10 mouse cellular contexts compared by ENCODE assay signal in the genomic region with DNA sequence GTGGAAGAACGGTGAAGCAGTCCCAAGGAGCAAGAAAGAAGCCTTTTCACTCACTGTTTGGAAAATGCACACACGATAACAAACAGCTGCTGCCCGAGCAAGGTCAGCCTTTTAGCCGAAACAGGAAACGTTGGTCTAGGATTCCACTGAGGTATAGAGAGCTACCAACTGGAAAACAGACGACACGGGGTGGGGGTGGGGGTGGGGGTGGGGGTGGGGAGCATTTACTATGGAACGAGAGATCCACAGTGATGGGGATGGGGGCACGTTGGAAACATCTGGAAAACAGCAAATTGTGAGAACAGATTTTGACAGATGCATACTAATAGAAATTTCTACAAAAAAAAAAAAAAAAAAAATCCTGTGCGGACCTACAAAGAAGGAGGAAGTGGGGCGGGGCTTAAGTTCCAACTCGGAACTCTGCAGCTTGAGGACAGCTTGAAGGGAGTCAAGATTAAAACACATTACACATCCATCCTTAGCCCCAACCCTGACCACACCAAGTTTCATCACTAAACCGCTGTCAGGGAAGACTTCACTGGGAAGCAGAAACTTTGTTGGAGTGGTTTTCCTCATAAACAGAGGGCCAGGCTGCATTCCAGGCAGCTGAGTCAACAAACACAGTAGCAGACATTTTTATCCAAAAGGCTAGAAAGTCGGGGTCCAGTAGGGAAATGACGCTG.
DNase-seq lines count a peak whose midpoint lies in the region; ATAC-seq lines count a peak whose summit lies in the region.
"Had no signal": no experiment of that assay in that cellular context is flagged by ENCODE, and none has a peak within 500 bp of the region (broad histone marks: within the 10 kb centered on the region; RNA-seq: fewer than 3 reads in every experiment).

No protein-coding gene starts in this region.

- DNase-seq in thymus, postnatal 4 days: peak; percentile 11
- DNase-seq in thymus, postnatal 0 days (ENCODE audit: low spot score): no peak
- peak; percentile 71 for DNase-seq in fibroblast of lung, adult 2 months (ENCODE audit: low read depth)
- no peak for DNase-seq in natural killer cell, adult 2 months (ENCODE audit: low spot score in 2 of 2)
- DNase-seq in ovary, postnatal 14 days (ENCODE audit: low spot score): no peak
- no peak for DNase-seq in gastrocnemius, adult 18-20 months (ENCODE audit: low spot score)
- DNase-seq: cerebellum, adult 18-20 months; liver, embryonic 13.5 days had no signal

- H3K9ac ChIP-seq in intestine, embryonic 16.5 days (ENCODE audit: low read depth, low read length): no peak overlapping the region
- H3K9ac ChIP-seq: liver, embryonic 13.5 days had no signal

- 44% methylated on average over 15 of the region's 15 CpGs for WGBS in intestine, embryonic 16.5 days

- H3K9me3 ChIP-seq in intestine, embryonic 16.5 days (ENCODE audit: control insufficient read depth, low read length): no peaks in the 10 kb centered on the region
- H3K9me3 ChIP-seq: liver, embryonic 13.5 days had no signal

- ATAC-seq in intestine, embryonic 16.5 days: no peak
- ATAC-seq: forebrain, embryonic 14.5 days had no signal

- H3K27me3 ChIP-seq in intestine, embryonic 16.5 days (replicated peaks; ENCODE audit: control insufficient read depth, insufficient read depth, low read length): no peaks in the 10 kb centered on the region
- H3K27me3 ChIP-seq: liver, embryonic 13.5 days had no signal

- no peaks in the 10 kb centered on the region for H3K36me3 ChIP-seq in intestine, embryonic 16.5 days (ENCODE audit: control insufficient read depth, insufficient read depth, low read length)
- H3K36me3 ChIP-seq: liver, embryonic 13.5 days had no signal

- no peaks in the 10 kb centered on the region for H3K4me1 ChIP-seq in intestine, embryonic 16.5 days (ENCODE audit: control insufficient read depth, insufficient read depth, low read length)
- H3K4me1 ChIP-seq: liver, embryonic 13.5 days had no signal

- no peak overlapping the region for H3K4me2 ChIP-seq in intestine, embryonic 16.5 days (ENCODE audit: low read depth, low read length)
- H3K4me2 ChIP-seq: liver, embryonic 13.5 days had no signal

- 0 out of 2 replicates have a peak overlapping the region, but pooled peaks have one; percentile 33 for H3K27ac ChIP-seq in intestine, embryonic 16.5 days (ENCODE audit: low read length)
- H3K27ac ChIP-seq: liver, embryonic 13.5 days had no signal

- H3K4me3 ChIP-seq in intestine, embryonic 16.5 days (ENCODE audit: low read length): no peak overlapping the region
- H3K4me3 ChIP-seq: liver, embryonic 13.5 days had no signal

Comparison
In these comparisons a context has a peak if more than half of its experiments do, and no peak if none do; other contexts are left out.
1. DNase-seq: peak in thymus, postnatal 4 days (single experiment) and fibroblast of lung, adult 2 months (single experiment); none in thymus, postnatal 0 days (single experiment), natural killer cell, adult 2 months (0 of 2), ovary, postnatal 14 days (single experiment) and gastrocnemius, adult 18-20 months (single experiment).